Mouse (Mus musculus) forebrain, embryonic 15.5 days (tissue): ENCODE data around the gene Prdm12. TPM values are rescaled to one million over a fixed set of nuclear protein-coding genes. Genes with fewer than 3 reads are reported as not detected.

ENCODE experiments used
- ATAC-seq: fragments of 200-750 bp; cut with Nextera tagmentation; replicated peaks from 2 replicates; pipeline ENCODE4 v1.8.0; 2017; ENCODE audit warnings: mild to moderate bottlenecking, moderate TSS enrichment, moderate library complexity
- H3K27ac ChIP-seq: fragments of 300-500 bp; sonication (generic); replicated peaks from 2 replicates; pipeline ENCODE4 v1.5.1; 2015; ENCODE audit warnings: mild to moderate bottlenecking, inconsistent platforms
- H3K27me3 ChIP-seq: fragments of 300-500 bp; sonication (generic); 2 replicates; pipeline ENCODE4 v1.6.1; 2015; ENCODE audit warnings: inconsistent platforms
- H3K36me3 ChIP-seq: fragments of 300-500 bp; sonication (generic); 2 replicates; pipeline ENCODE4 v1.6.1; 2015; ENCODE audit warnings: mild to moderate bottlenecking, inconsistent platforms
- H3K4me1 ChIP-seq: fragments of 300-500 bp; sonication (generic); 2 replicates; pipeline ENCODE4 v1.6.1; 2015; ENCODE audit warnings: inconsistent platforms
- H3K4me2 ChIP-seq: fragments of 300-500 bp; sonication (generic); replicated peaks from 2 replicates; pipeline ENCODE4 v1.6.1; 2015; ENCODE audit warnings: mild to moderate bottlenecking, inconsistent platforms
- H3K4me3 ChIP-seq: fragments of 300-500 bp; sonication (generic); 2 replicates; pipeline ENCODE4 v1.5.1; 2015; ENCODE audit warnings: mild to moderate bottlenecking, inconsistent platforms
- H3K9ac ChIP-seq: fragments of 300-500 bp; sonication (generic); replicated peaks from 2 replicates; pipeline ENCODE4 v1.6.1; 2015; ENCODE audit warnings: mild to moderate bottlenecking, inconsistent platforms
- H3K9me3 ChIP-seq: fragments of 300-500 bp; sonication (generic); 2 replicates; pipeline ENCODE4 v1.6.1; 2016; ENCODE audit warnings: inconsistent platforms
- WGBS: fragments of 180-500 bp; shearing (Covaris S2); methylation state at CpG from one replicate; pipeline ENCODE4 v1.1.7; 2015; ENCODE audit warnings: mixed read lengths; 5-methylcytosine and 5-hydroxymethylcytosine counted together
- polyA plus RNA-seq: library from polyadenylated mRNA; unstranded; fragments of >200 nt; fragmentation: Nextera tagmentation; extraction: Ambion mirVana; gene quantifications from 2 replicates; pipeline ENCODE4 v1.2.1, GENCODE M21; 2015

Gene Prdm12
- polyA plus RNA-seq = 2.9 and 4.1 TPM in 2 replicates

GRCm38 (mm10) chr2:31639901-31640608, at the start of gene Prdm12:
Gene Prdm12 (plus strand): TSS chr2:31640037.
- WGBS = under 1% methylated on average over 41 of the region's 41 CpGs
- H3K27ac ChIP-seq = 0 out of 2 replicates have a peak within 1 kb of the TSS, but pooled peaks have one; percentile 3
- H3K4me1 ChIP-seq = peaks cover 69% of the 10 kb centered on the region
- H3K9ac ChIP-seq = no peak within 1 kb of the TSS; the same call in 1 of the 2 replicates
- H3K36me3 ChIP-seq = no peaks in the 10 kb centered on the region
- H3K4me3 ChIP-seq = peak within 1 kb of the TSS; percentile 25
- peaks cover 98% of the 10 kb centered on the region for H3K27me3 ChIP-seq
- peak within 1 kb of the TSS; percentile 34 for H3K4me2 ChIP-seq
- H3K9me3 ChIP-seq = no peaks in the 10 kb centered on the region
- no peak for ATAC-seq

GRCm38 (mm10) chr2:31591799-31592484, 47.9 kb upstream of the Prdm12 start:
- Histone ChIP-seq H3K4me1 (no peaks in the 10 kb centered on the region), H3K9ac (no peak overlapping the region), H3K9me3 (no peaks in the 10 kb centered on the region), H3K4me3 (no peak overlapping the region), H3K36me3 (peaks cover 33% of the 10 kb centered on the region), H3K27ac (no peak overlapping the region), H3K27me3 (no peaks in the 10 kb centered on the region), H3K4me2 (no peak overlapping the region)
- no peak for ATAC-seq
- WGBS = 88% methylated on average over 9 of the region's 9 CpGs

- ATAC-seq = no peak
- H3K27me3 ChIP-seq = no peaks in the 10 kb centered on the region
- 96% methylated on average over 1 of the region's 1 CpGs for WGBS
- H3K9me3 ChIP-seq = no peaks in the 10 kb centered on the region
- peaks cover 9% of the 10 kb centered on the region for H3K4me1 ChIP-seq
- no peak overlapping the region for H3K27ac ChIP-seq
- H3K4me3 ChIP-seq = no peak overlapping the region
- no peak overlapping the region for H3K9ac ChIP-seq
- H3K4me2 ChIP-seq = no peak overlapping the region
- peaks cover 72% of the 10 kb centered on the region for H3K36me3 ChIP-seq
These were observed 32.3 kb upstream of the Prdm12 start for GRCm38 (mm10) chr2:31607555-31607954.

DNA sequence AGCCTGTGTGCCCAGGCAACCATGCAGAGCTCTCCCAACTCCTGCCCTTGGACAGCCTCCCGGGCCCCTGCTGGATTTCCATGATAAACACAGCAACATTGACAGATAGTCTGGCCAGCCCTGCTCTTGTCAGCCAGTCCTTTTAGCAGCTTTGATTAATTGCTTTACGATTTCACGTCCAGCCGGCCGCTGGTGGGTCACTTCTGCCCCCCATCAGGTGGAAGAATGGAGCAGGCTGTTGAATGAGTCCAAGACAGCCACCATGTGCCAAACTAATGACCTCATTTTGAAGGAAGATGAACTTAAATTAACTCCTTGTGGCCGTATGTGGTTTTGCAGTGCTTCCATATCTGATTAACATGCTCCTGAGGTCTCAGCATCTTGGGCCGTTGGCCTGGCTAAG, 30.0 kb upstream of the Prdm12 start:
- no peak overlapping the region for H3K4me3 ChIP-seq
- no peaks in the 10 kb centered on the region for H3K27me3 ChIP-seq
- peaks cover 9% of the 10 kb centered on the region for H3K4me1 ChIP-seq
- 22% methylated on average over 7 of the region's 7 CpGs for WGBS
- no peak overlapping the region; the same call in 1 of the 2 replicates for H3K27ac ChIP-seq
- no peak for ATAC-seq
- no peak overlapping the region for H3K4me2 ChIP-seq
- H3K9ac ChIP-seq = no peak overlapping the region
- peaks cover 74% of the 10 kb centered on the region for H3K36me3 ChIP-seq
- no peaks in the 10 kb centered on the region for H3K9me3 ChIP-seq

DNA sequence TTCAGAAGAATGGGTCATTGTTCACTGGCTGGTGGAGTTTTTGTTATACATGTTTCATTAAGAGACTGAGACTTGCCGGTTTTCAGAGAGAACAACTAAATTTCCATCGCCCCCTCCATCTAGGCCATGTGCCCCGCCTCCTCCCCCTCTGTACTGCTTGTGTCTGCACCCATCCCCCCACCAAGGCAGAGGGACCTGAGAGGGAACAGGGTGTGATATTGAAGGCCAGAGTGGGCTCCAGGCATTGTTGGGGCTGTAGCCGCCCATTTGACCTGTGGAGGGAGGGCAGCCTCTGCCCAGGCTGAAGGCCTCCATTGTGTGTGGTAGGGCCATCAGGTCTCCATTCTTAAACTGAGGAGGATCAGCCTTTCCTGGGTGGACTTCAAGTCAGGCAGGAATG, 28.9 kb upstream of the Prdm12 start:
- Histone ChIP-seq H3K36me3 (peaks cover 74% of the 10 kb centered on the region), H3K27me3 (no peaks in the 10 kb centered on the region), H3K9ac (no peak overlapping the region), H3K9me3 (no peaks in the 10 kb centered on the region), H3K4me3 (no peak overlapping the region), H3K27ac (no peak overlapping the region), H3K4me1 (peaks cover 9% of the 10 kb centered on the region), H3K4me2 (no peak overlapping the region)
- 46% methylated on average over 4 of the region's 4 CpGs for WGBS
- no peak for ATAC-seq

- no peak overlapping the region for H3K9ac ChIP-seq
- no peak overlapping the region for H3K27ac ChIP-seq
- no peaks in the 10 kb centered on the region for H3K9me3 ChIP-seq
- ATAC-seq = no peak
- H3K4me3 ChIP-seq = no peak overlapping the region
- no peak overlapping the region for H3K4me2 ChIP-seq
- H3K4me1 ChIP-seq = peaks cover 9% of the 10 kb centered on the region
- 77% methylated on average over 8 of the region's 8 CpGs for WGBS
- H3K27me3 ChIP-seq = no peaks in the 10 kb centered on the region
- peaks cover 73% of the 10 kb centered on the region for H3K36me3 ChIP-seq
These were observed 28.4 kb upstream of the Prdm12 start for GRCm38 (mm10) chr2:31611400-31611799.

DNA sequence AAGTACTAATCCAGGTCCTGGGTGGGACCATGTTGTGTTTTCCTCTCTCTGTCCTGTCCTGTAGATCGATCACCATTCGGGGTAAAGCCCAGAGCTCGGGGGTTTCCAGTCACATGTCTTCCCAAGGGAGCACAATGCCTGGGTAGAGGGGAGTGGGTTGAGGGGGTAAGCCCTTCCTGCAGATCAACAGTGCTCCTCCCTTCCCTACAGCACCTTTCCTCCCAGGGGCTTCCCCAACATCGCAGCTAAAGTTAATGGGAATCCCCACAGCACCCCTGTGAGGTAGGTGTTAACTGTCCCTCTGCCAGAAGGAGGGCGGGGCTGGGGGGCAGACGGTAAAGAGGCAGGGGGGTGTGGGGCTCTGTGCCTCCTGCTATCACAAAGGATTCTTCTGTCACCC, 27.2 kb upstream of the Prdm12 start:
- Histone ChIP-seq H3K4me2 (no peak overlapping the region), H3K27me3 (no peaks in the 10 kb centered on the region), H3K4me1 (peaks cover 9% of the 10 kb centered on the region), H3K27ac (no peak overlapping the region), H3K9ac (no peak overlapping the region), H3K36me3 (peaks cover 68% of the 10 kb centered on the region), H3K4me3 (no peak overlapping the region), H3K9me3 (no peaks in the 10 kb centered on the region)
- 82% methylated on average over 6 of the region's 6 CpGs for WGBS
- no peak for ATAC-seq

- H3K36me3 ChIP-seq = peaks cover 62% of the 10 kb centered on the region
- no peaks in the 10 kb centered on the region for H3K9me3 ChIP-seq
- no peak overlapping the region for H3K4me2 ChIP-seq
- peaks cover 9% of the 10 kb centered on the region for H3K4me1 ChIP-seq
- 90% methylated on average over 7 of the region's 7 CpGs for WGBS
- no peak overlapping the region for H3K9ac ChIP-seq
- no peaks in the 10 kb centered on the region for H3K27me3 ChIP-seq
- no peak overlapping the region for H3K27ac ChIP-seq
- no peak overlapping the region for H3K4me3 ChIP-seq
- ATAC-seq = no peak
These were observed 26.1 kb upstream of the Prdm12 start for GRCm38 (mm10) chr2:31613781-31614180.

- H3K27ac ChIP-seq = no peak overlapping the region
- peaks cover 33% of the 10 kb centered on the region for H3K36me3 ChIP-seq
- H3K4me1 ChIP-seq = no peaks in the 10 kb centered on the region
- no peak for ATAC-seq
- H3K4me3 ChIP-seq = no peak overlapping the region
- 76% methylated on average over 14 of the region's 14 CpGs for WGBS
- H3K4me2 ChIP-seq = no peak overlapping the region
- no peak overlapping the region for H3K9ac ChIP-seq
- no peaks in the 10 kb centered on the region for H3K9me3 ChIP-seq
- no peaks in the 10 kb centered on the region for H3K27me3 ChIP-seq
These were observed 21.2 kb upstream of the Prdm12 start for GRCm38 (mm10) chr2:31618484-31619161.

GRCm38 (mm10) chr2:31619208-31619607, 20.6 kb upstream of the Prdm12 start:
- no peak overlapping the region for H3K4me3 ChIP-seq
- no peaks in the 10 kb centered on the region for H3K4me1 ChIP-seq
- no peak overlapping the region for H3K9ac ChIP-seq
- H3K36me3 ChIP-seq = peaks cover 29% of the 10 kb centered on the region
- no peak overlapping the region for H3K4me2 ChIP-seq
- ATAC-seq = no peak
- no peak overlapping the region for H3K27ac ChIP-seq
- WGBS = 92% methylated on average over 6 of the region's 6 CpGs
- H3K27me3 ChIP-seq = no peaks in the 10 kb centered on the region
- no peaks in the 10 kb centered on the region for H3K9me3 ChIP-seq

GRCm38 (mm10) chr2:31633531-31633930, 6.3 kb upstream of the Prdm12 start:
- Histone ChIP-seq H3K36me3 (no peaks in the 10 kb centered on the region), H3K9ac (no peak overlapping the region), H3K27ac (no peak overlapping the region), H3K4me1 (peaks cover 33% of the 10 kb centered on the region), H3K4me2 (no peak overlapping the region), H3K9me3 (no peaks in the 10 kb centered on the region), H3K4me3 (no peak overlapping the region), H3K27me3 (peaks cover 73% of the 10 kb centered on the region)
- ATAC-seq = no peak
- WGBS = 80% methylated on average over 3 of the region's 3 CpGs
